Mouse (Mus musculus): ENCODE measurements around the gene Spata2l. TPM values are rescaled to one million over a fixed set of nuclear protein-coding genes. Genes with fewer than 3 reads are reported as not detected.
"Not testable (repeated sequence)": the region's sequence is repeated elsewhere in the genome, so short reads cannot be mapped to it uniquely, and the experiment has no call there.

Spata2l gene
- total and polyA plus RNA-seq, 3 experiments: 1.9 to 3.1 TPM; not detected in 1

DNA sequence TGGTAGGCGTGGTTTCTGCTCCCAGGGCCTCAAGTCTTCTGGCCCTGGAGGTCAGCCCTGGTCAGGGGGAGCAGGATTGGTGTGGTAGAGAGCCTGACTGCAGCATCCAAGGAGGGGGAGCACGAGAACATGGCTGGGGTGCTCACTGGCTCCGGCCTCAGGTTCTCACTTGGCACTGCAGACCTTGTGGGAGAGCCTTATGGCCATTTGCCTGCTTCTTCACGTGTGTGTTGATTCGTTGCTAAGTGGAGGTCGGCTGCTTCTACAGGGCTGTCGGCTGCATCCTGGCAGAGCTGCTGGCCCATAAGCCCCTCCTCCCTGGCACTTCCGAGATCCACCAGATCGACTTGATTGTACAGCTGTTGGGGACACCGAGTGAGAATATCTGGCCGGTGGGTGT is 5.7 kb downstream of the Spata2l start:
- DNase-seq (ENCODE audit: low read depth, low spot score); H3K9me3 ChIP-seq (replicated peaks; ENCODE audit: insufficient read depth, low read length); H3K36me3 ChIP-seq (ENCODE audit: control insufficient read depth in 1 of 2, insufficient read depth in 2 of 2, low read length in 2 of 2); H3K27ac ChIP-seq (ENCODE audit: control insufficient read depth, low read depth, low read length); H3K4me1 ChIP-seq (ENCODE audit: control insufficient read depth in 1 of 2, insufficient read depth in 2 of 2, low read length in 2 of 2); H3K79me2 ChIP-seq (ENCODE audit: control insufficient read depth, insufficient read depth, low read length, poor library complexity); H3K9ac ChIP-seq (ENCODE audit: control insufficient read depth, low read depth, low read length, poor library complexity, severe bottlenecking); H3K4me3 ChIP-seq (ENCODE audit: control insufficient read depth in 1 of 2, insufficient read depth in 1 of 2, low read depth in 2 of 2, low read length in 2 of 2); H3K27me3 ChIP-seq (ENCODE audit: control insufficient read depth in 1 of 2, insufficient read depth in 2 of 2, low read length in 2 of 2): not testable (repeated sequence)

DNA sequence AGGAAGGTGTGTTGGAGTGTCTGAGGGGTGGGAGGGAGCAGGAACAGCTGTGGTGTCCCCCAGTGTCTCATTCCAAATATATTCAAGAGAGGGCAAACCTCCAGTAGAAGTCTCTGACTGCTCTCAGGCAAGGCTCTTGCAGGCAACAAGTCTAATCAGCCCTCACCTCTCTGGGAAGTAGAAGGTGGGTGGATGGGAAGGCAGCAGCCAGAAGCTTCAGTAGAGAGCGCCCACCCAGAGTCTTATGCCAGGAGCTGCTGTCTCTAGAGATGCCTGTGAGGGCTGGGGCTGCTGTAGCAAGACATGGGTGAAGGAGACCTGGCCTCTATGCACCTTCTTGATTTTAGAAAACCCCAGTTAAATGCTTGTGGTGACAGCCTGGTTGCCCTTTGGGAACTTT is 7.6 kb downstream of the Spata2l start:
- H3K4me1 ChIP-seq (ENCODE audit: control insufficient read depth in 1 of 2, insufficient read depth in 2 of 2, low read length in 2 of 2): no peaks in the 10 kb centered on the region; a peak in 1 of 4 replicates
- no peak overlapping the region for H3K4me3 ChIP-seq (ENCODE audit: control insufficient read depth in 1 of 2, insufficient read depth in 1 of 2, low read depth in 2 of 2, low read length in 2 of 2)
- H3K79me2 ChIP-seq (ENCODE audit: control insufficient read depth, insufficient read depth, low read length, poor library complexity): peaks cover 6% of the 10 kb centered on the region; the same call in 1 of the 2 replicates
- H3K27ac ChIP-seq (ENCODE audit: control insufficient read depth, low read depth, low read length): no peak overlapping the region
- peaks cover 0 to 4% of the 10 kb centered on the region in 2 experiments; a peak in 3 of 4 replicates for H3K36me3 ChIP-seq (ENCODE audit: control insufficient read depth in 1 of 2, insufficient read depth in 2 of 2, low read length in 2 of 2)
- no peak for DNase-seq (ENCODE audit: low read depth, low spot score)
- TF ChIP-seq ZNF384 (IDR thresholded peaks at IDR 0.05; ENCODE audit: low read depth, low read length): no peak
- no peak for TF ChIP-seq TAL1 (IDR thresholded peaks at IDR 0.05; ENCODE audit: low read length)
- no peak for TF ChIP-seq MAX (IDR thresholded peaks at IDR 0.05; ENCODE audit: low read length)
- no peaks in the 10 kb centered on the region for H3K27me3 ChIP-seq (ENCODE audit: control insufficient read depth in 1 of 2, insufficient read depth in 2 of 2, low read length in 2 of 2)
- no peak overlapping the region for H3K9ac ChIP-seq (ENCODE audit: control insufficient read depth, low read depth, low read length, poor library complexity, severe bottlenecking)
- H3K9me3 ChIP-seq (replicated peaks; ENCODE audit: insufficient read depth, low read length): no peaks in the 10 kb centered on the region

- peak within 1 kb of the TSS; percentile 86 for H3K9ac ChIP-seq (ENCODE audit: control insufficient read depth, low read depth, low read length, poor library complexity, severe bottlenecking)
- peak within 1 kb of the TSS; percentile 86 to 91 for H3K4me3 ChIP-seq (ENCODE audit: control insufficient read depth in 1 of 2, insufficient read depth in 1 of 2, low read depth in 2 of 2, low read length in 2 of 2)
- no peaks in the 10 kb centered on the region for H3K9me3 ChIP-seq (replicated peaks; ENCODE audit: insufficient read depth, low read length)
- peak within 1 kb of the TSS; percentile 45 for H3K27ac ChIP-seq (ENCODE audit: control insufficient read depth, low read depth, low read length)
- H3K4me1 ChIP-seq (ENCODE audit: control insufficient read depth in 1 of 2, insufficient read depth in 2 of 2, low read length in 2 of 2): peaks cover 0 to 2% of the 10 kb centered on the region in 2 experiments; a peak in 1 of 4 replicates
- DNase-seq (ENCODE audit: low read depth, low spot score): peak; percentile 94
- H3K36me3 ChIP-seq (ENCODE audit: control insufficient read depth in 1 of 2, insufficient read depth in 2 of 2, low read length in 2 of 2): peaks cover 0 to 7% of the 10 kb centered on the region in 2 experiments; a peak in 3 of 4 replicates
- no peaks in the 10 kb centered on the region for H3K27me3 ChIP-seq (ENCODE audit: control insufficient read depth in 1 of 2, insufficient read depth in 2 of 2, low read length in 2 of 2)
- H3K79me2 ChIP-seq (ENCODE audit: control insufficient read depth, insufficient read depth, low read length, poor library complexity): peaks cover 6% of the 10 kb centered on the region; the same call in 1 of the 2 replicates
- TF ChIP-seq USF1 (IDR thresholded peaks at IDR 0.05; ENCODE audit: low read depth, low read length) (peak; percentile 47; the same call in 1 of the 2 replicates), TAL1 (IDR thresholded peaks at IDR 0.05; ENCODE audit: low read length) (no peak), ETS1 (IDR thresholded peaks at IDR 0.05; ENCODE audit: low read depth, low read length) (peak; percentile 32; the same call in 1 of the 2 replicates), JUND (IDR thresholded peaks at IDR 0.05; ENCODE audit: low read depth, low read length) (0 out of 2 replicates have a peak, but pooled peaks have one; percentile 49), CHD2 (IDR thresholded peaks at IDR 0.05; ENCODE audit: low read length) (no peak), ZKSCAN1 (IDR thresholded peaks at IDR 0.05; ENCODE audit: low read depth, low read length) (no peak), GATA1 (IDR thresholded peaks at IDR 0.05; ENCODE audit: low read depth, low read length) (no peak), NELFE (IDR thresholded peaks at IDR 0.05; ENCODE audit: low read depth, low read length) (peak; percentile 99), ZC3H11A (IDR thresholded peaks at IDR 0.05; ENCODE audit: low read depth, low read length) (no peak), SMC3 (IDR thresholded peaks at IDR 0.05; ENCODE audit: low read depth, low read length) (no peak), POLR2AphosphoS2 (IDR thresholded peaks at IDR 0.05; ENCODE audit: low read length) (peak; percentile 97), RAD21 (IDR thresholded peaks at IDR 0.05; ENCODE audit: low read depth, low read length) (no peak), POLR2A (IDR thresholded peaks at IDR 0.05; ENCODE audit: control insufficient read depth in 1 of 2, insufficient read depth in 1 of 2, low read depth in 1 of 2, low read length in 2 of 2, poor library complexity in 1 of 2) (peak; percentile 83 to 99), KAT2A (conservative IDR thresholded peaks at IDR 0.05; ENCODE audit: low read depth, low read length) (peak; percentile 71; the same call in 1 of the 2 replicates), MYC (IDR thresholded peaks at IDR 0.05; ENCODE audit: low read depth, low read length) (peak; percentile 73), TBP (IDR thresholded peaks at IDR 0.05; ENCODE audit: low read depth, low read length) (peak; percentile 92), POLR2AphosphoS5 (IDR thresholded peaks at IDR 0.05; ENCODE audit: borderline replicate concordance, low read depth, low read length) (no peak), E2F4 (IDR thresholded peaks at IDR 0.05; ENCODE audit: borderline replicate concordance, low read depth, low read length) (no peak; the same call in 1 of the 2 replicates), GABPA (IDR thresholded peaks at IDR 0.05; ENCODE audit: low read depth, low read length) (no peak), ELF1 (IDR thresholded peaks at IDR 0.05; ENCODE audit: low read depth, low read length) (peak; percentile 90), RCOR1 (IDR thresholded peaks at IDR 0.05; ENCODE audit: low read depth, low read length) (no peak), UBTF (IDR thresholded peaks at IDR 0.05; ENCODE audit: borderline replicate concordance, insufficient read depth, low read depth, low read length) (no peak)
Observed at GRCm38 (mm10) chr8:123224278-123225266, 11.5 kb downstream of the Spata2l start, which contains the start of gene Cdk10. Cdk10 (plus strand) TSS chr8:123224842.
